Mouse (Mus musculus) thymus, adult 2 months (tissue): Measurements from ENCODE around the gene Gm15080. TPM values are rescaled to one million over a fixed set of nuclear protein-coding genes. Genes with fewer than 3 reads are reported as not detected.
"Not testable (repeated sequence)": the region's sequence is repeated elsewhere in the genome, so short reads cannot be mapped to it uniquely, and the experiment has no call there.

Experiments used
- DNase-seq: peaks from one replicate; pipeline ENCODE4 v3.0.0; 2021
- H3K27ac ChIP-seq: fragments of 200-500 bp; 2 replicates; pipeline ENCODE4 v1.5.1; 2012; ENCODE audit warnings: low read length, control low read depth; ENCODE audit not compliant: control insufficient read depth, insufficient read depth
- H3K27me3 ChIP-seq: fragments of 200-500 bp; 2 replicates; pipeline ENCODE4 v1.6.1; 2012; ENCODE audit warnings: mild to moderate bottlenecking, low read length, moderate library complexity, mixed read lengths; ENCODE audit not compliant: control insufficient read depth, insufficient read depth
- H3K36me3 ChIP-seq: fragments of 200-500 bp; 2 replicates; pipeline ENCODE4 v1.6.1; 2012; ENCODE audit warnings: mild to moderate bottlenecking, low read length, moderate library complexity; ENCODE audit not compliant: control insufficient read depth, insufficient read depth
- H3K4me1 ChIP-seq: fragments of 200-500 bp; replicated peaks from 2 replicates; pipeline ENCODE4 v1.6.1; 2012; ENCODE audit warnings: low read length; ENCODE audit not compliant: control insufficient read depth, insufficient read depth
- H3K4me3 ChIP-seq: fragments of 200-500 bp; 2 replicates; pipeline ENCODE4 v1.5.1; 2012; ENCODE audit warnings: mild to moderate bottlenecking, low read length, control low read depth, moderate library complexity; ENCODE audit not compliant: control insufficient read depth, insufficient read depth
- WGBS: fragments of 180-500 bp; shearing (Covaris S2); methylation state at CpG from one replicate; pipeline ENCODE4 v1.1.7; 2018; 5-methylcytosine and 5-hydroxymethylcytosine counted together
- polyA plus RNA-seq: library from polyadenylated mRNA; depleted of rRNA; stranded (reverse); fragments of >200 nt; gene quantifications from 2 replicates; pipeline ENCODE4 v1.2.3, GENCODE M21; 2012; rRNA removed

Gene Gm15080
- polyA plus RNA-seq, result not detected in 2 replicates

- DNase-seq, H3K4me3 ChIP-seq, H3K27me3 ChIP-seq, H3K27ac ChIP-seq, H3K36me3 ChIP-seq, H3K4me1 ChIP-seq: not testable (repeated sequence)
- 80% methylated on average over 1 of the region's 5 CpGs for WGBS
Observed at GRCm38 (mm10) chrX:147992693-147993092, at the start of gene Gm15080. Gm15080 (plus strand) TSS chrX:147992993.

Other genes with a start within 250 kb of the Gm15080 start
- gene Gm15128, start 227.0 kb upstream of the Gm15080 start, polyA plus RNA-seq, result not detected in 2 replicates
- not detected in 2 replicates for gene Gm15107, start 187.7 kb downstream of the Gm15080 start, polyA plus RNA-seq